Mouse (Mus musculus) embryonic stem cell, embryonic (primary cell): ENCODE data around the gene Sult6b2.

Experiments used
- CTCF ChIA-PET, 4 experiments: fragments of 300-600 bp in 2 of 4; fragments of 350-600 bp in 2 of 4; sonication (Branson Sonifier 250); formaldehyde crosslinking; loops; one replicate each; lab custom pipeline; 2022; ENCODE audit warnings: inconsistent platforms in 2 of 4; lab: Charles Lee
- POLR2A ChIA-PET, 4 experiments: fragments of 300-600 bp in 2 of 4; fragments of 350-600 bp in 2 of 4; sonication (Branson Sonifier 250); formaldehyde crosslinking; loops; one replicate each; lab custom pipeline; 2022; ENCODE audit warnings: antibody characterized with exemption in 4 of 4, inconsistent platforms in 1 of 4; lab: Charles Lee

Sult6b2 gene

DNA sequence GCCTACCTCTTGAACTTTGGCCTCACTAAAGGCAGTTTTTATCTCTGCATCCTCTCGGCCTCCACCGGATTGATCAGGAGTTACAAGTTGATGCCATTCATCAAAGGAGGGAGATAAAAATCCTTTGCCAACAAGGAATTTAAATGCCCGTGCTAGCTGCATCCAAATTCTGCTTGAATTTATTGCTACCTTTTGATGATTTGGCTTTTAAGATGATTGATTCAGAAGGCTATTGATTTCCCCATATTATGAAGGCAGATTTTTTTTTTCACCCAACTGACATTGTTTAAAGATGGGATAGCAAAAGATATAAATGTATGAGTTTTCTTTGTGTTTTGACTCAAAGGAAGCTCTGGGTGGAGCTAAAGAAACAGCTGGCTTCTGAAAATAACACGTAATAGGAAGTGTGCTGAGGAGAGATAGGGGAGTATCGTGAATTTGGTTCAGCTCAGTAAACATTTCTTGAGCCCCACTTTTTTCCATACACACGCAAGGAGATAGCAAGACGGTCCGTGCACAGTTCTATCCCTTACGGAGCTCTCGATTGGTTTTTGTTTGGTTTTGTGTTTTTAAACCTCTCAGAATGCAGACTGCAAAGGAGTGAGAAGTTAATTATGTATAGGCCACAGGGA lies 46.9 kb downstream of the Sult6b2 start:
- ChIA-PET CTCF (interaction anchor here in 2 of 4 experiments (0.6 to 1.1 kb wide), 3 partner anchors 22 to 278 kb away, joined by 3 read pairs; no protein-coding TSS in a partner anchor), POLR2A (interaction anchor here in 2 of 4 experiments (0.7 to 4.6 kb wide), 11 partner anchors 8 to 409 kb away, joined by 3 to 14 read pairs (median 3); no protein-coding TSS in a partner anchor)

GRCm38 (mm10) chr6:142756507-142757333 lies 47.6 kb downstream of the Sult6b2 start, which contains the start of gene Cmas:
TSS of gene Cmas (plus strand) at chr6:142756686.
- CTCF ChIA-PET, result interaction anchor here in 2 of 4 experiments (1.1 to 1.2 kb wide), 4 partner anchors 22 to 248 kb away, joined by 3 read pairs; no protein-coding TSS in a partner anchor
- POLR2A ChIA-PET, result interaction anchor here (0.6 to 4.6 kb wide), 19 partner anchors 8 to 387 kb away, joined by 3 to 14 read pairs (median 3); partner anchors contain the start of gene Ldhb (in 1 of the 4)

DNA sequence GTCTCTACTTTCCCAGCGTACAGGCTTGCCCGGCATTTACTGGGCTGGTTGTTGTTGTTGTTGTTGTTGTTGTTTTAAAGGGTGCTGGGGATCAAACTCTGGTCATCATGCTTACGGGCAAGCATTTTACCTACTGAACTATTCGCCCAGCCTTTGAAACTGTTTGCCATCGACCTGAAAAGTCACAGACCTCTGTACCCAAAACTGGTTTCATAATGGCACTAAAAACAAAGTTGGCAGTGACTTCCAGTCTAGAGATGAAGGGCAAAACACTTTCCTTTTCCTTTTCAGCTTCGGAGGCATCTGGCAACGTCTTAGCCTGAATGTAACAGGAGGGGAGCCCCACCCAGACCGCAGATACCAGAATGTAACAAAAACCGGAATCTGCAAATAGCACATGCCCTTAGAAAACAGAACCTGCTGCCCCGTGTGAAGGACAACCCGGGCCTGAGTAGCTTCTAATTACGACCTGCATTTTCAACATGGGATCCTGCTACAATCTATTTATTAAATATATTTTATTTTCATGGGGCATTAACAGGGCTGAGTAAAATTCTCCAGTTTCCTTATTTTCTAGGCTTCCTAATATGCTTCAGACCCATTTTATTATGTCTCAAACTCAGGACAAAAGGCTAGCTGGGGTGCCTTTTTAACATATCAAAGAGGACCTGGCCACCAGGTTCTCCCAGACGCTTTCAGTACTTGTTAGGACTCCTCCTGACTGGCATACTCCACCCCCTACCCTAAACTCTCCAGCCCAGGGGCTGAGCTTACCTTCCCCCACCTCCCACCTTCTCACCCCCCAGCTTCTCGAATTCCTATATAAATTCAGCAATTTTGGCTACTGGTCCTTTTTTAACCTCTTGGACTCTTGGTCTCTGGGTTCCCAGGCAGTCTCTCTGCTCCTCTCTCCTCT lies 51.7 kb downstream of the Sult6b2 start:
- CTCF ChIA-PET, result interaction anchor here in 1 of 4 experiments (1.1 kb wide), 1 partner anchor 27 kb away, joined by 3 read pairs; no protein-coding TSS in a partner anchor
- POLR2A ChIA-PET, result interaction anchor here in 3 of 4 experiments (0.5 to 3.0 kb wide), 18 partner anchors 8 to 245 kb away, joined by 3 to 31 read pairs (median 4); partner anchors contain the start of gene Ldhb (in 3 of the 3)

DNA sequence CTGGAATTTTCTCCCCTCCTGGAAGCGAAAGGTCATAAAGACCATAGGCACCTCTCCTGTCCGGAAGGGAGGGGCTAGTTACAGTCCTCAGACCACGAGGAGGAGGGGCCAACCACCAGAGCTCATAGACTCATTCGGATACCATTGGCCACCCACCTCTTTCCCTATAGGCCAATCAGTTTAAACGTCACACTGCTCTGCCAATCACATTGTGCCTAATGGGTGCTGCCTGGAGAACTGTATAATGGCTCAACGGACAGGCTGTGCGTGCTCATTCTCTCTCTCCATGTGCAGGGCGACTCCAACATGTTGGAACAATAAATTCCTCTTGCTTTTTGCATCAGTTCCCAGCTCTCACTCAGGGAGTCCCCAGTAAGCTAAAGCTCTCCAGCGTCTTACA lies 52.9 kb downstream of the Sult6b2 start:
- ChIA-PET CTCF (interaction anchor here in 2 of 4 experiments (0.6 to 1.2 kb wide), 2 partner anchors 9 to 781 kb away, joined by 3 to 4 read pairs; no protein-coding TSS in a partner anchor), POLR2A (interaction anchor here in 3 of 4 experiments (0.6 to 3.0 kb wide), 21 partner anchors 9 to 468 kb away, joined by 3 to 31 read pairs (median 4); partner anchors contain the start of gene Ldhb (in 2 of the 3))

DNA sequence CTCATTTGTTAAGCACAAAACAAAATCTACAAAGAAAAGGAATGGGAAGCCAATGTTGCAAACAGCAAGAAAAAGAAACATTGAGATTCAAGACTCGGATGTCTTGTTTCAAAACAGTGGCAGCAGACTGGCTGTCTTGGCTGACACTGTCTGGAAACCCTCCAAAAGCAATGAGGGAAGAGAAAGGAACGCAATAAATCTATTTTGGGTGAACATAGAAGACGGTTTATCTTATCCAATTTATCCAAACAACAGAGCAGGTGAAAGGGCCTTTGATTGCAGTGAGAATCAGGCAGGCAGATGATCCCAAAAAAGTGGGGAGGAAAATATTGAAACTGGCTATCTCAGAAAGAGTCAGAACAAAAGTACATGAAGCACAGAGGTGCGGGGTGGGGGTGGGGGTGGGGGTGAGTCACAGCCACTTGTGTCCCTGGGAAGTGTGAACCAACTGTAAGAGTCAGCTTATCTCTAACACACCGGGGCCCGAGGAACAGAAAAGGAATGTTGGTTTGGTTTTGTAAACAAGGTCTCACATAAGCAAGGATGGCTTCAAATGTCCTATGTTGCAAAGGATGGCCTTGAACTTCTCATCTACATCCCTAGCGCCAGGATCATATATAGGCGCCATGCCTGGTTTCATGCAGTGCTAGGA lies 56.1 kb downstream of the Sult6b2 start:
- CTCF ChIA-PET, result no interaction called here
- POLR2A ChIA-PET, result no interaction called here

GRCm38 (mm10) chr6:142747165-142747564 lies 57.1 kb downstream of the Sult6b2 start:
- CTCF ChIA-PET, result interaction anchor here in 1 of 4 experiments (0.7 kb wide), 1 partner anchor 217 kb away, joined by 3 read pairs; the partner anchor contains the start of gene St8sia1
- POLR2A ChIA-PET, result interaction anchor here in 3 of 4 experiments (0.9 to 1.5 kb wide), 3 partner anchors 9 to 32 kb away, joined by 3 read pairs; partner anchors contain the start of gene Cmas (in 1 of the 3)

DNA sequence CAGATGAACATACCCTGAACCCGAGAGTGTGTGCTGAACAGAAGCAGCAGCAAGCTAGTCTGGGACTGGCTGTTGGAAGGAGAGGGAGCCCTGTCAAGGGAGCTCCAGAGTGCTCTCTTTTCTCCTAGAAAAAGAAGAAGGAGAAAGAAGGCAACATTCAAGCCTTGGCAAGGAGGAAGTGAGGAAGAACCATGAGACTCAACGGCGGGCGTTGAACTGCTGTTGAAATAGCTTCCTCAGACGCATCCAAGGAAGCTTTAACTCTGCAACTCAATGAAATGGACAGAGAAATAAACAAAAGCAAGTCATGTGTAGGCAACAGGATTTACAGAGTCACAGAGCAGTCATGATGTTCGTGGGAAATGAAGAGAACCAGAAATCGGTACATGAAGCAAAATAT lies 57.5 kb downstream of the Sult6b2 start:
- CTCF ChIA-PET, result interaction anchor here in 1 of 4 experiments (0.7 kb wide), 1 partner anchor 218 kb away, joined by 3 read pairs; the partner anchor contains the start of gene St8sia1
- POLR2A ChIA-PET, result interaction anchor here in 3 of 4 experiments (0.9 to 1.5 kb wide), 3 partner anchors 10 to 32 kb away, joined by 3 read pairs; partner anchors contain the start of gene Cmas (in 1 of the 3)

DNA sequence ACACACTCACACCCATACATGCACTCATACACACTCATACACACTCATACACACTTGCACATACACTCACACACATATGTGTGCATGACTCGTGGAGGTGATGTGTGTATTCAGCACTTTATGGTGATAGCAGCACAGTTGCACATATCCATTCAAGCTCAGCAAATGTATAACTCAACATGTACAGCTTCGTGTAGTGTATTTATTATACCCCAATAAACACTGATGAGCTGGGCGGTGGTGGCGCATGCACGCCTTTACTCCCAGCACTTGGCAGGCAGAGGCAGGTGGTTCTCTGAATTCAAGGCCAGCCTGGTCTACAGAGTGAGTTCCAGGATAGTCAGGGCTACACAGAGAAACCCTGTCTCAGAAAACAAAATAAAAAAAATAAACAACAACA lies 58.8 kb downstream of the Sult6b2 start:
- POLR2A ChIA-PET, result no interaction called here
- CTCF ChIA-PET, result no interaction called here

GRCm38 (mm10) chr6:142743193-142743592 lies 61.1 kb downstream of the Sult6b2 start:
- CTCF ChIA-PET, result interaction anchor here in 1 of 4 experiments (0.9 to 1.1 kb wide), 2 partner anchors 8 to 246 kb away, joined by 3 read pairs; no protein-coding TSS in a partner anchor
- POLR2A ChIA-PET, result interaction anchor here in 2 of 4 experiments (0.6 to 3.3 kb wide), 9 partner anchors 9 to 235 kb away, joined by 3 to 31 read pairs (median 4); partner anchors contain the start of gene Cmas (in 1 of the 2)

DNA sequence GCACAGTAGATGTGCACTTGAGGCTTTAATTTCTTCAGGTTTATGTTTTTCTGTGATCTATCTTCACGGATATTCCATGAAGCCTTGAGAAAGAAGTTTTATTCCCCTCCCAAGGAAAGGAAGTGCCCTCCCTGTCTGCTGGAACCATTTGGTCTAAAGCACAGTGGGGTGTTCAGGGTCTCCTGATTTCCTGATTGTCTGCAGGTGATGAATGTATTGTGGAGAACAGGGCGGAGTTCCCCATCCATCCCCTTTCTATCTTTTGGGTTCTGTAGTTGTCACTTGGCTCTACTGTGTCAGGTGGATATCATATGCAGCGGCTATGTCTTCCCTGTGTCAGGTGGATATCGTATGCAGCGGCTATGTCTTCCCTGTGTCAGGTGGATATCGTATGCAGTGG lies 62.5 kb downstream of the Sult6b2 start:
- ChIA-PET POLR2A (interaction anchor here in 2 of 4 experiments (0.8 to 3.3 kb wide), 10 partner anchors 10 to 233 kb away, joined by 3 to 31 read pairs (median 4); partner anchors contain the start of gene Cmas (in 1 of the 2)), CTCF (no interaction called here)

GRCm38 (mm10) chr6:142738637-142739036 lies 65.7 kb downstream of the Sult6b2 start:
- POLR2A ChIA-PET, result interaction anchor here in 2 of 4 experiments (0.6 to 1.7 kb wide), 3 partner anchors 18 to 71 kb away, joined by 3 to 4 read pairs (median 3); partner anchors contain the start of gene Cmas (in 1 of the 2)
- CTCF ChIA-PET, result no interaction called here

- ChIA-PET POLR2A (interaction anchor here in 2 of 4 experiments (0.6 to 1.7 kb wide), 5 partner anchors 13 to 223 kb away, joined by 3 to 5 read pairs (median 3); partner anchors contain the start of gene Cmas (in 1 of the 2)), CTCF (interaction anchor here in 1 of 4 experiments (1.6 kb wide), 1 partner anchor 47 kb away, joined by 7 read pairs; no protein-coding TSS in a partner anchor)
Measured at GRCm38 (mm10) chr6:142738225-142738624, 66.1 kb downstream of the Sult6b2 start.

DNA sequence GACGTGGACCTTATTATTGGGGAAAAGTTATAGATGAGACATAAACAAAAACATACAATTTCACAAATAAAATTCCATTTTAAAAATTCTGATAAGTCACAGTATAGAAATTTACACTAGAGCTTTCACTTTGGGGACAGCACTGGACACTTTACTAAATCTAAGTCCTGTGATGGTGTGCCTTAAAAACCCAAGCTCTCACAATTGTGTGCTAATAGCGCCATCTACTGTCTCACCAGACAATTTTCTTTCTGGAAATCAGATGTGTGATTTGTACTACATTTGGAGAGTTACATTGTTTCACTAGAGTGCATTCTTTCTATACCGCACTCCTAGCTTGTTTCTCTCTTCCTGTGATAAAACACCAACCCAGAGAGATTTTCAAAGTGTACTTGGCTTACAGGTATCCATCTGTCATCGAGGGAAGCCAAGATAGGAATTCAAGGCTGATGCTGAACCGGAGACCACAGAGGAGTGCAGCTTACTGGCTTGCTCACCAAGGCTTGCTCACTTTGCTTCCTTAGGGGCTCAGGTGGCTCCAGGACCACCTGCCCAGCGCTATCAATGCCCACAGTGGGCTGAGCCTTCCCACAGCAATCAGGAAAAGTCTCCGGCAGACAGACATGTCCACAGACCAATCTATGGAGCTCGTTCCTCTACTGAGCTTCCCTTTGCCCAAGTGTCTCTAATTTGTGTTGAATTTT lies 68.8 kb downstream of the Sult6b2 start:
- POLR2A ChIA-PET, result interaction anchor here in 2 of 4 experiments (0.7 to 1.3 kb wide), 4 partner anchors 17 to 379 kb away, joined by 3 to 4 read pairs (median 3); partner anchors contain the start of gene Cmas (in 1 of the 2)
- CTCF ChIA-PET, result interaction anchor here (0.6 to 3.2 kb wide), 27 partner anchors 9 to 392 kb away, joined by 3 to 15 read pairs (median 3); partner anchors contain the start of genes Abcc9 (in 1 of the 4) and Cmas (in 1 of the 4)
